Mouse (Mus musculus) olfactory bulb, adult 2 months (tissue): Measurements from ENCODE around the gene Amy2a3.
"Not testable (repeated sequence)": the region's sequence is repeated elsewhere in the genome, so short reads cannot be mapped to it uniquely, and the experiment has no call there.

Source experiments
- CTCF ChIP-seq: fragments of 200-500 bp; IDR thresholded peaks from 2 replicates; pipeline ENCODE4 v1.5.1; 2012; ENCODE audit warnings: low read depth, mild to moderate bottlenecking, low read length, moderate library complexity; ENCODE audit not compliant: insufficient read depth
- POLR2A ChIP-seq: fragments of 200-500 bp; IDR thresholded peaks from 2 replicates; pipeline ENCODE4 v1.6.1; 2012; ENCODE audit warnings: mild to moderate bottlenecking, low read depth, low read length, moderate library complexity; ENCODE audit not compliant: insufficient read depth

GRCm38 (mm10) chr3:113280285-113280684 is 43.6 kb downstream of the Amy2a3 start:
- not testable (repeated sequence) for TF ChIP-seq CTCF, POLR2A
